Mouse (Mus musculus) myocyte (in vitro differentiated cells): ENCODE results near the gene Psen2. TPM values are rescaled to one million over a fixed set of nuclear protein-coding genes. Genes with fewer than 3 reads are reported as not detected.
A peak's percentile ranks its signal among the peaks of the same experiment; 100 is the strongest.

Experiments
- H3K27me3 ChIP-seq: one replicate; pipeline ENCODE4 v1.6.1; 2011; ENCODE audit not compliant: control insufficient read depth, insufficient read depth, insufficient read length
- H3K36me3 ChIP-seq: one replicate; pipeline ENCODE4 v1.6.1; 2011; ENCODE audit not compliant: control insufficient read depth, insufficient read depth
- H3K4me2 ChIP-seq: one replicate; pipeline ENCODE4 v1.6.1; 2011; ENCODE audit warnings: low read depth, control low read depth
- H3K4me3 ChIP-seq: one replicate; pipeline ENCODE4 v1.5.1; 2011; ENCODE audit warnings: mild to moderate bottlenecking, control low read depth, moderate library complexity
- H3K79me2 ChIP-seq: one replicate; pipeline ENCODE4 v1.6.1; 2011; ENCODE audit not compliant: control insufficient read depth, insufficient read depth
- H3ac ChIP-seq: one replicate; pipeline ENCODE4 v1.6.1; 2011; ENCODE audit not compliant: control insufficient read depth, insufficient read length
- CEBPB ChIP-seq: IDR thresholded peaks from 2 replicates; pipeline ENCODE4 v1.6.1; 2011; ENCODE audit warnings: mild to moderate bottlenecking, moderate library complexity; ENCODE audit not compliant: poor library complexity, insufficient read depth, severe bottlenecking
- E2F4 ChIP-seq: IDR thresholded peaks from one replicate; pipeline ENCODE4 v1.6.1; 2011; ENCODE audit warnings: mild to moderate bottlenecking, control low read depth, moderate library complexity; ENCODE audit not compliant: insufficient read depth
- MAX ChIP-seq: IDR thresholded peaks from one replicate; pipeline ENCODE4 v1.6.1; 2011; ENCODE audit warnings: low read depth, mild to moderate bottlenecking, control low read depth
- MYOD1 ChIP-seq, 3 experiments: IDR thresholded peaks; one replicate each; pipeline ENCODE4 v1.6.1; 2011; ENCODE audit warnings: control low read depth in 2 of 3, low read depth in 2 of 3, mild to moderate bottlenecking in 2 of 3, moderate library complexity in 1 of 3; ENCODE audit not compliant: insufficient read length in 2 of 3, control insufficient read depth in 1 of 3
- MYOG ChIP-seq, 3 experiments: IDR thresholded peaks; one replicate each; pipeline ENCODE4 v1.6.1; 2011; ENCODE audit warnings: control low read depth in 2 of 3, low read depth in 2 of 3, mild to moderate bottlenecking in 2 of 3; ENCODE audit not compliant: insufficient read length in 2 of 3, control insufficient read depth in 1 of 3, insufficient read depth in 1 of 3
- POLR2A ChIP-seq: IDR thresholded peaks from one replicate; pipeline ENCODE4 v1.6.1; 2011; ENCODE audit warnings: low read depth, mild to moderate bottlenecking, control low read depth, moderate library complexity; ENCODE audit not compliant: insufficient read length
- POLR2AphosphoS2 ChIP-seq: IDR thresholded peaks from one replicate; pipeline ENCODE4 v1.6.1; 2011; ENCODE audit warnings: low read depth, control low read depth; ENCODE audit not compliant: insufficient read length
- REST ChIP-seq: IDR thresholded peaks from one replicate; pipeline ENCODE4 v1.6.1; 2011; ENCODE audit warnings: mild to moderate bottlenecking, control low read depth, moderate library complexity; ENCODE audit not compliant: insufficient read depth, insufficient read length
- SRF ChIP-seq: IDR thresholded peaks from one replicate; pipeline ENCODE4 v1.6.1; 2011; ENCODE audit warnings: low read depth; ENCODE audit not compliant: control insufficient read depth, insufficient read length
- TCF12 ChIP-seq: IDR thresholded peaks from one replicate; pipeline ENCODE4 v1.6.1; 2011; ENCODE audit warnings: mild to moderate bottlenecking, control low read depth; ENCODE audit not compliant: poor library complexity, insufficient read depth, severe bottlenecking
- TCF3 ChIP-seq: IDR thresholded peaks from one replicate; pipeline ENCODE4 v1.6.1; 2011; ENCODE audit warnings: low read depth, control low read depth; ENCODE audit not compliant: insufficient read length
- USF1 ChIP-seq: IDR thresholded peaks from one replicate; pipeline ENCODE4 v1.6.1; 2011; ENCODE audit warnings: low read depth, mild to moderate bottlenecking, control low read depth, moderate library complexity
- polyA plus RNA-seq: library from polyadenylated mRNA; unstranded; fragments of >200 nt; fragmentation: generic; extraction: Trizol; gene quantifications from one replicate; pipeline ENCODE4 v1.2.1, GENCODE M21; 2012; ENCODE audit warnings: missing spikeins

Gene Psen2
- polyA plus RNA-seq, 1 experiment: 28.6 TPM

DNA sequence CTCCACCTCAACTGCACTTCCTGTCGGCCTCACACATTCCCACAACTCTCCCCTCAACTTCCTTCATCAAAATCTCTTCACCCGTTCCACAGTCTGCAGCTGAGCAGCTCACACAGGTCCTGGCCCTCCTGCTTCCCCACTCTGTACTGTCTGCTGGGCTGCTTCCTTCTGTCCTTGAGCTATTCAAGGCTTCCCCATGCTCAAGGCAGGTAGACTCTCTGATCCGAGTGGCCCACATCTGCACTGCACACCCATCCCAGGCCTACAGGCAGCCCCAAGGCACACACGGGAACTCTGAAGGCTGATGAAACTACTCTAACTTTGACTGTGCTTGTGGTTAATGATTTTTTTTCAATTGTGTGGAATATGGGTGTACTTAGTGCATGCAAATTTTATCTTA is 70.4 kb downstream of the Psen2 start:
- TF ChIP-seq TCF12: no peak
- no peak for TF ChIP-seq MYOD1 (IDR thresholded peaks at IDR 0.05; ENCODE audit: control insufficient read depth in 1 of 3, insufficient read length in 2 of 3, low read depth in 2 of 3)
- no peak for TF ChIP-seq E2F4
- no peak for TF ChIP-seq MAX
- no peak for TF ChIP-seq MYOG (IDR thresholded peaks at IDR 0.05; ENCODE audit: control insufficient read depth in 1 of 3, insufficient read depth in 1 of 3, insufficient read length in 2 of 3, low read depth in 2 of 3)
- no peak for TF ChIP-seq POLR2A
- TF ChIP-seq REST: no peak
- TF ChIP-seq SRF: no peak
- no peak for TF ChIP-seq TCF3
- TF ChIP-seq CEBPB: no peak
- TF ChIP-seq USF1: no peak
- TF ChIP-seq POLR2AphosphoS2: no peak
- no peaks in the 10 kb centered on the region for H3K36me3 ChIP-seq
- peak overlapping the region; percentile 89 for H3K4me2 ChIP-seq
- no peaks in the 10 kb centered on the region for H3K79me2 ChIP-seq
- no peak overlapping the region for H3K4me3 ChIP-seq
- H3ac ChIP-seq: no peak overlapping the region
- peaks cover 39% of the 10 kb centered on the region for H3K27me3 ChIP-seq

GRCm38 (mm10) chr1:180191651-180192220 is 71.5 kb downstream of the Psen2 start:
- Histone ChIP-seq H3ac (no peak overlapping the region), H3K79me2 (no peaks in the 10 kb centered on the region), H3K4me2 (peak overlapping the region; percentile 89), H3K4me3 (no peak overlapping the region), H3K27me3 (peaks cover 39% of the 10 kb centered on the region), H3K36me3 (no peaks in the 10 kb centered on the region)
- TF ChIP-seq POLR2A: no peak

DNA sequence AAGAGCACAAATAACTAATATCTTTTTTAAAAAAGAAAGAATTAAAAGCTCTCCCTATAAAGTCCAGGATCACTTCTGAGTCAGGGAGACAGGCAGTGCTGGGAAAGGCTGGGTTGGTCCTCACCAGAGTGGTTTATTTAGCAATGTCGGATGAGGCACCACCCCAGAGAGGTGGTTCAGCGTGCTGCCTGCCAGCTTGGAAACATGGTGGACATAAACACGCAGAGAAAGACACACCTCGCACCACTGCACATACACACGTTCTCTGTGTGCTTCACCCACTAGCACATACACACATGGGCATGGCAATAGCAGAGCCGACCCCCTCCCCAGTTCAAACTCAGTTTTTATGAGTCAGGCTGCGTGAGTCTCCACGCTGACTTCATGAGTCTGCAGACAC is 72.1 kb downstream of the Psen2 start:
- Histone ChIP-seq H3K27me3 (peaks cover 39% of the 10 kb centered on the region), H3ac (no peak overlapping the region), H3K4me2 (peak overlapping the region; percentile 89), H3K36me3 (no peaks in the 10 kb centered on the region), H3K79me2 (no peaks in the 10 kb centered on the region), H3K4me3 (no peak overlapping the region)
- TF ChIP-seq SRF: no peak
- no peak for TF ChIP-seq REST
- TF ChIP-seq USF1: no peak
- no peak for TF ChIP-seq CEBPB
- TF ChIP-seq E2F4: no peak
- no peak for TF ChIP-seq MAX
- no peak for TF ChIP-seq TCF12
- TF ChIP-seq POLR2A: no peak
- TF ChIP-seq MYOD1 (IDR thresholded peaks at IDR 0.05; ENCODE audit: control insufficient read depth in 1 of 3, insufficient read length in 2 of 3, low read depth in 2 of 3): no peak
- no peak for TF ChIP-seq MYOG (IDR thresholded peaks at IDR 0.05; ENCODE audit: control insufficient read depth in 1 of 3, insufficient read depth in 1 of 3, insufficient read length in 2 of 3, low read depth in 2 of 3)
- TF ChIP-seq POLR2AphosphoS2: no peak
- TF ChIP-seq TCF3: no peak

GRCm38 (mm10) chr1:180188951-180189350 is 74.3 kb downstream of the Psen2 start:
- peaks cover 36% of the 10 kb centered on the region for H3K27me3 ChIP-seq
- H3ac ChIP-seq: no peak overlapping the region
- peak overlapping the region; percentile 24 for H3K4me2 ChIP-seq
- no peak overlapping the region for H3K4me3 ChIP-seq
- no peaks in the 10 kb centered on the region for H3K79me2 ChIP-seq
- TF ChIP-seq MYOG (IDR thresholded peaks at IDR 0.05; ENCODE audit: control insufficient read depth in 1 of 3, insufficient read depth in 1 of 3, insufficient read length in 2 of 3, low read depth in 2 of 3): no peak
- TF ChIP-seq POLR2AphosphoS2: no peak
- TF ChIP-seq E2F4: no peak
- TF ChIP-seq TCF12: no peak
- no peak for TF ChIP-seq CEBPB
- TF ChIP-seq MYOD1 (IDR thresholded peaks at IDR 0.05; ENCODE audit: control insufficient read depth in 1 of 3, insufficient read length in 2 of 3, low read depth in 2 of 3): no peak
- no peak for TF ChIP-seq TCF3
- no peak for TF ChIP-seq POLR2A
- no peak for TF ChIP-seq SRF
- TF ChIP-seq USF1: no peak
- no peak for TF ChIP-seq REST
- TF ChIP-seq MAX: no peak
- H3K36me3 ChIP-seq: no peaks in the 10 kb centered on the region

DNA sequence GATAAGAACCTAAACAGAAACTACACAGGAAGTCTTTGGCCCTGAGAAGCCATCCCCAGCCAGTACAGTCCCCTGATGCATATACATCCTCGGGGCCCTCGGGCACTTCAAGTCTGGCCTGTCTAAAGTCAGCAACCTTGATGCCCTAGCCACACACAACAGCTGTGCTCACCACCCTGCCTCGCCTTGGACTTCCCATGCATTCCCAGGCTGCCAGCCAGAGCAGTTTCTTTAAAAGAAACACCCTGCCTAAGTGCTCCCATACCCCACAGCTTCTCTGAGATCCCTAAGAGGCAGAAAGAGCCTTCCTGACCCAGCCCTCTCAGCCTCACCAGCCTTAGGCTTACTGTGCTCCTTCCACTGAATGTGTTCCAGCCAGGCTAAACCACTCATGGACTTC is 76.9 kb downstream of the Psen2 start:
- Histone ChIP-seq H3K4me2 (peak overlapping the region; percentile 68), H3K4me3 (no peak overlapping the region), H3K79me2 (no peaks in the 10 kb centered on the region), H3K36me3 (no peaks in the 10 kb centered on the region), H3K27me3 (peaks cover 18% of the 10 kb centered on the region), H3ac (no peak overlapping the region)
- TF ChIP-seq MYOD1 (IDR thresholded peaks at IDR 0.05; ENCODE audit: control insufficient read depth in 1 of 3, insufficient read length in 2 of 3, low read depth in 2 of 3) (peak in 2 of 3 experiments; percentile 76 to 94), MYOG (IDR thresholded peaks at IDR 0.05; ENCODE audit: control insufficient read depth in 1 of 3, insufficient read depth in 1 of 3, insufficient read length in 2 of 3, low read depth in 2 of 3) (peak; percentile 80 to 97 (median 88)), TCF3 (peak; percentile 58), MAX (no peak), SRF (no peak), CEBPB (no peak), TCF12 (peak; percentile 54), USF1 (no peak), REST (no peak), POLR2AphosphoS2 (no peak)
